Mouse (Mus musculus) spleen, adult 18-20 months (tissue): ENCODE results near the gene Gm2115.

Experiments
- DNase-seq, 2 experiments: peaks; one replicate each; pipeline ENCODE4 v3.0.0; 2022; ENCODE audit warnings: mixed read lengths in 2 of 2

The Gm2115 gene

GRCm38 (mm10) chr7:84528796-84529533 lies at the start of gene Gm2115:
Gm2115 (plus strand) TSS chr7:84528954.
- DNase-seq, result no peak

- DNase-seq, result no peak
Measured at GRCm38 (mm10) chr7:84483447-84484407, 45.0 kb upstream of the Gm2115 start.

- DNase-seq, result no peak
Measured at GRCm38 (mm10) chr7:84486485-84486884, 42.3 kb upstream of the Gm2115 start.

GRCm38 (mm10) chr7:84503163-84503562 lies 25.6 kb upstream of the Gm2115 start:
- no peak for DNase-seq

- DNase-seq, result no peak
Measured at GRCm38 (mm10) chr7:84518533-84519198, 10.1 kb upstream of the Gm2115 start.

- DNase-seq, result no peak
Measured at GRCm38 (mm10) chr7:84521329-84521728, 7.4 kb upstream of the Gm2115 start.

DNA sequence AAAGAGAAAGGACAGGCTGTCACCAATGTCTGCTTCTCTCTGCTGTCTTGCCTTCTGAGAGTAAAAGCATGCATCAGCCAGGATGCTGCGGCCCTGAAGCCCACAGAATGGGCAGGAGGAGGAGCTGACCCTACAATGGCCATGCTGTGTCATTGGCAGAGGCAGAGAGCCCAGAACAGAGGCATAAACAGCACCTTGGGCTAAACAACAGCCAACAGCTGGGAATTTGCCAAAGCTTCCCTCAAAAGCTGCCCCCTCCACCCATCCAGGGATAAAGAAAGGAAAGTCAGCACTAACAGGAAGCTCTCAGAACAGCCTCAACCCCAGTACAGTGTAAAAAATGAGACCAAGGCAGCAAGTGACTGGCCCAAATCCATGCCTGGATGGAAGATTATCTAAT lies 6.3 kb upstream of the Gm2115 start:
- no peak for DNase-seq

- no peak for DNase-seq
Measured at GRCm38 (mm10) chr7:84526171-84526570, 2.6 kb upstream of the Gm2115 start.

DNA sequence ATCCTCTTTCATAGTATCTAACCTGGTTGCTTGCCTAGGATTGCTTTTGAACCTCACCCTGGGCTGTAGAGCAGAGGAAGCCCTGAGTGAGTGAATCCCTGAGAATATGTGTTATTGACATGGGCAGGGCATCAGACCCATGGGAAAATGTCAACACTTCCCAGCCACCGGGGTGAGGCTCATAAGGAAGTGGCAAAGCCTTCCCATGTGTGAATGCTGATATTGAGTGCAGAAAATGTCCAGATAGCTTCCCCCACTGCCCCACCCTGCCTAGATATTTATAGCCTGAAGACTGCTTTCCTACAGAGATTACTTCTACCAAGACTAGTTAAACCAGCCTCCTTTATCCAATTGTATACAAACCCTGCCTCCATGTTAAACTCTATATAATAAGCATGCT lies 4.0 kb downstream of the Gm2115 start:
- no peak for DNase-seq

- no peak for DNase-seq
Measured at GRCm38 (mm10) chr7:84534632-84535031, 5.9 kb downstream of the Gm2115 start.

DNA sequence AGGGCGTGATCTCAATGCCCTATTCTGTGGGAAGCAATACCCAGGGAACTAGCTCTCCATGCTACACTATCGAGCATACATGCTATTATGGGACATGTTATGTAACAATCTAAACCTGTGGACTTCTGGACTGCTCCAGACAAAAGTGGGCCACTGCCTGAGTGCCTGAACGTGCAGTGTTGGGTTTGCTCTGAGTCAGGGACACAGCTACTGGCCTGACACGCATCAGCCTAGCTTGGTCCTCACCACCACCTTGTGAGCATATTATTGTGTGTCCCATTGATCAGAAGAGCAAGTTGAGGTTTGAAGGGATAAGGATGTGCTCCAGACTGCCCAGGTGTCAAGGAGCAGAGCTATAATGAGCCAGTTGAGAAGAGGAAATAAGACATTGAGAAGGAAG lies 16.2 kb downstream of the Gm2115 start:
- DNase-seq, result no peak

DNA sequence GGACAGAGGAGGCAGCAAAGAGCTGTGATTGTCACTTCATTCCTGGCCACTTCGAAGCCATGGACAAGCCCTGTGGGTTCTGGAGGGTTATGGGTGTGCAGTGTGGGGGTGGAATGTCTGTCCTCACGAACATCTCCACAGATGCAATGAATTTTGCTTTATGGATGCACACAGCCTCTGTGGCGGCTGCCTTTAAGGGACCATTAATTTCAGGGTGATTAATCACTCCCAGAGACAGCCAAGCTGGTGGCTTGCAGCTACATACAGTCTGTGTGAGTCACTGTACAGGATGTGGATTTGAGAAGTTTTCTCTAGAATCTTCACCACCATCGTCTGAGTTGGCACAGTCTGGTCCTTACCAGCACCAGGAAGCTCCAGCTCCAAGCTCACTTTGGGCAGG lies 17.9 kb downstream of the Gm2115 start:
- no peak for DNase-seq

- DNase-seq, result no peak
Measured at GRCm38 (mm10) chr7:84551472-84551871, 22.7 kb downstream of the Gm2115 start.

DNA sequence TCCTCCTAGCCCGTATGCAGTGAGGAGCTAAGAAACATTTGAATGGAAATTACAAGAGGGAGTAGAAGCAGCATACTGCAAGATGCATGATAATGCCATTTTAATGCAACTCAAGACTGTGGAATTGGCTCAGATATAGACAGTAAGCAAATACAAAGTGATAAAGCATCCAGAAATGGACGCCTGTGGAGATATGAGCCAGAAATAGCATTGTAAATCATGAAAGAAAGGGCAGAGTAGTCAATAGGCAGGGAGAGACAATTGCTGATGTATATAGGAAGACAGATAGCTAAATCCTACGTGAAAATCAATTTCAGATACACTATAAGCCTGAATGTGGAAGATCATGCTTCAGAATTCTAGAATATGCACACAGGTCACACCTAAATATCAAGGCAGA lies 26.5 kb downstream of the Gm2115 start:
- DNase-seq, result no peak

DNA sequence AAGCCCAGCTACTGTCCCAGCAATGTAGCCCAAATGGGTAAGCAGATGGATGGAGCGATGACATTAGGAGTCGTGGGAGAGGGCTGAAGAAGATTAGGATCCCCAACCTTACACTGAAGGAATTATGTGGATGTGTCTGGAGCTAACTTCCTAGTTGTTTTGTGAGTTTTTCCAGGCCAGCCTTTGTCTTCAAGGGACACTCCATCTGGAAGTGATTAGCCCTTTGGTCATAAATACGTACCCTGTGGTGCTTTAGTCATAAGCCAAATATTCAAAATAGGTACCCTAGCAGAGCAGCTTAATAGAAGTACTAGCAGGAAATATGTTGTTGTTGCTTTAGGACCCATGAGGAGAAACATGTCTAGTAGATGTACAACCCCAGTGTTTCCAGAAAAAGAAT lies 28.6 kb downstream of the Gm2115 start:
- no peak for DNase-seq

DNA sequence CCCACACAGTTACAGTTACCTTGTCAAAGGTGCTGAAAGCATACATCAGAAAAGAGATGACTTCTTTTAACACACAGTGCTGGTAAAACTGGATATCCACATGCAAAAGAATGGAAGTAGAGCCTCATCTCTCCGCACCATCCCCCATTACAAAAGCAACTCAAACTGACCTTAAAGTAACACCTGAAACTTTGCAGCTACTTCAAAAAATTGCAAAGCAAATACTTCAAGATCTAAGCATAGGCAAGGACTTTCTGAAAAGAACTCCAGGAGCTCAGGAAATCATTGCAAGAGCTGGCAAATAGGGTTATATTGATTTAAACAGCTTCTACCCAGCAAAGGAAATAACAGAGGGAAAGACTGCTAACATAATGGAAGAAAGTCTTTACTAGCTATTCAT lies 31.7 kb downstream of the Gm2115 start:
- DNase-seq, result no peak

DNA sequence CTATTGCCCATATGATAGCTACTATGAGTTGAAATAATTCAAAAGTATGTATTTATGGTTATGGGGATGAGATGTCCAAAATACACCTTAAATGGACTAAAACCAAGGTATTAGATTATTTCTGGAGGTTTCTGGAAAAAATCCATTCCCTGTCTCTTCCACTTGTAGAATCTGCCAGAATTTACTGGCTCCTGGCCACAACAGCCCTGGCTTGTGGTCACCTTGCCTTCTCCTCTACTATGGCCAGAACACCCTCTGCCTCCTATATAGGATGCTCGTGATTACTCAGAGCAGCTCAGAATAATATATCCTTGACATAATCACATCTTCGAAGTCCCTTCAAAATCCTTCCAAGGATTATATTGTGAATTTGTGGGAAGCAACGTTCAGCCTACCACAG lies 35.5 kb downstream of the Gm2115 start:
- no peak for DNase-seq

GRCm38 (mm10) chr7:84566200-84566599 lies 37.4 kb downstream of the Gm2115 start:
- no peak for DNase-seq

- DNase-seq, result no peak
Measured at GRCm38 (mm10) chr7:84577034-84577433, 48.3 kb downstream of the Gm2115 start.

DNA sequence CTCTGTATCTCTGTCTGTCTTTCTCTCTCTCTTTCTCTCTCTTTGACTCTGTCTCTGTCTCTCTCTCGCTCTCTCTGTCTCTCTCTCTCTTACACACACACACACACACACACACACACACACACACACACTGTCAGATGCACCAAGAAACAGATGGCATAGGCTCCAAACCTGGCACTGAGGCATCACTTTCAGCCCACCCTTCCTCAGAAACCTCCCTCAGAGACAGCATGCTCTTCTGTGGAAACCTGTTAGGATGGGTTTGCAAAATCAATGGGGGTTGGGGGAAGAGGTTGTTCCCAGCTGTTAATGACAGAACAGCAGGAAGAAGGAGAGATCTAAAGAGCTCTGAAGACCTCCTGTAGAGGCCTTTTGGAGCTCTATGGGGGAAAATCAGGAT lies 50.1 kb downstream of the Gm2115 start:
- no peak for DNase-seq

- no peak for DNase-seq
Measured at GRCm38 (mm10) chr7:84579769-84580168, 51.0 kb downstream of the Gm2115 start.

DNA sequence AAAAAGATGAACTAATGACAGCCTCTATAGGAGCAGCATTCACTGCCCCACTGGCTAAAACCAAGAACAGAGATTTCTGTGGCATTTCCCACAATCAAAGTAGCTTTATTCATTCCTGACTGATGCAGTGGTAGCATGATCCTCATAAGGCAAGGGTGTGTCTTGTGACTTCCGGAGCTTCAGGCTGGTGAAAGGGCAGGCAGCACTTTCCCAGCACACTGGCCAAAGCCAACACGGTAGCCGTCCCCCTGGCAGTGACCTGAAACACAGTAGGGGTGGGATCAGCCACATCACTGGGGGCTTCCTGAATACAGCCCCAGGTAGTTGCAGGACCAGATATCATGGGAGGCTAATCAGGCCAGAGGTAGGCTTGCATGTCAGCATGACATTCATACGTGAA lies 56.3 kb downstream of the Gm2115 start:
- no peak for DNase-seq

DNA sequence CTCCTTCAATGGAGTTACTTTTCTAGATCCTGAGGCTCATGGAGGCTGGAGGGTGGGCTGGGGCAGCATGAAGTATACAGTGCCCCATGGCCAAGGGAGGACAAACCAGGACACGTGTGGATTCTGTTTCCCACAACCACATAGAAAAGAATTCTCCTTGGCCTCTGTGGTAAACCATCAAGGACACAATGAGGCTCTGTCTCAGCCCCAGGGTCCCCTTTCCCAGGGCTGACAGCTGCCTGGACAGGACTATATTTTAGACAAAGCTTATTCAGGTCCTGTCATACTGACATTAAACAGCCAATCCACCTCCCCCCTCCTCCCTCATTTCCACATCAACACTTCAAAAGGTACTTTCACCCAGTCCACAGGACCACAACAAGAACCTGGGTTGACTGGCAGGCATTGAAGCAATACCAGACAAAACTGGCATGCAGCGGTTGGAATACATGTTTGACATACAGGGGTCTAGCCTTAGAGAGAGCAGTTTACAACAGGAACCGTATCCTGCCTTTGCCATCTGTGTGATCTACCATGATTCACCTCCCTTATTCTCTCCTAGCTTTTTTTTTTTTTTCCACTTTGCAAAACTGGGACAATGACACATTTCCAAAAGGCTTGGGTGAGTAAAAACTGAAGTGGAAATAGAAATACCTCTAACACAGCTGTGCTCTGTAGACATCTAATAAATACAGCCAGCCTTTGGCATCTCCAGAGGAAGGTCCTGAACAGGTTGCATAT lies 57.8 kb downstream of the Gm2115 start:
- no peak for DNase-seq
